Mouse (Mus musculus): ENCODE measurements at regions not wholly inside any gene's neighbourhood (a gene's known extent, or its start where the extent isn't known, plus 50 kb on each side); places are given as distances from the start of the nearest gene placed in this dataset.

DNA sequence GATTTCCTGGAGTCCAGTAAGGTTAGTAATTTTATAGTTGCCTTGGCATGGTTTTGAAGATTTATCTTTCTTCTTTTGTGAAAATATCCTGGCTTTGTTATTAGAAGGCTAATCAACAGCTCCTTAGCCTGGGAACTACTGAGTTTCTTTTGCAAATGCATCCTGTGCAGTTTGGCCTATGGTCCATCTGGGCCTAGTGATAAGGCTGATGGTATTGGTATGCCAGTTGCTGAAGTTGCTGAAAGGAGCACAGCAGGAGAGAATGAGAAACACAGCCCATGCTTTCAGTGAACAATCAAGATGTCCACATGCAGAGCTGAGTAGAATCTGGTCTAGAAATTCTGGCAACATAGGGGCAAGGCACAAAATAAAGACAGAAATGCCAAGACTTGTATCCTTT is 105.2 kb upstream of the Col5a2 start:
- H3K27ac ChIP-seq (ENCODE audit: low read depth, low read length), result no peak overlapping the region
- no peaks in the 10 kb centered on the region for H3K4me1 ChIP-seq (replicated peaks; ENCODE audit: control insufficient read depth, insufficient read depth, low read length)
- H3K36me3 ChIP-seq (ENCODE audit: control insufficient read depth, insufficient read depth), result no peaks in the 10 kb centered on the region
- H3K27me3 ChIP-seq (replicated peaks; ENCODE audit: control insufficient read depth, insufficient read depth, low read length), result no peaks in the 10 kb centered on the region
- ATAC-seq, result no peak
- H3K9ac ChIP-seq (ENCODE audit: low read depth, low read length), result no peak overlapping the region
- no peak overlapping the region for H3K4me3 ChIP-seq (ENCODE audit: low read depth, low read length)
- no peak overlapping the region for H3K4me2 ChIP-seq (replicated peaks; ENCODE audit: low read depth)
- no peaks in the 10 kb centered on the region for H3K9me3 ChIP-seq (ENCODE audit: control insufficient read depth)
- no peak for TF ChIP-seq CTCF (IDR thresholded peaks at IDR 0.05; ENCODE audit: low read depth)

DNA sequence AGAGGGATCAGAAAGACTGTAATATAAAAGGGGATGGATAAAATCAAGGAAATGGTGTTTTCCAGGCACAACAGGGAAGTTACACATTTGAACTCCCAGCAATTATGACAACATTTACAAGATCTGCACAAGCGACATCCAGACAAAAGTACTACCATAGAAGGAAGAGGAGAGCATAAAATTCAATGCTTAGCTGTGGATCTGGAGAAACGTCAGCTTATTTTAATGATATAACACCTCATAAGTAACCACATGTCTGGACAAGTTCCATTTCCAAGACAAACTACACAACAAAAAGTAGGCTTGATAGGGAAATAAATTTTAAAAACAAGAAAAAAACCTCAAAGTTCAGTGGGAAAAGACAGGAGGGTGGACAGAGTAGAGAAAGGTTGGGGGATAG is 115.9 kb upstream of the Col5a2 start:
- Histone ChIP-seq H3K4me3 (ENCODE audit: low read depth, low read length) (no peak overlapping the region), H3K27ac (ENCODE audit: low read depth, low read length) (no peak overlapping the region), H3K9me3 (ENCODE audit: control insufficient read depth) (no peaks in the 10 kb centered on the region), H3K36me3 (ENCODE audit: control insufficient read depth, insufficient read depth) (no peaks in the 10 kb centered on the region), H3K4me2 (replicated peaks; ENCODE audit: low read depth) (no peak overlapping the region), H3K27me3 (replicated peaks; ENCODE audit: control insufficient read depth, insufficient read depth, low read length) (no peaks in the 10 kb centered on the region), H3K4me1 (replicated peaks; ENCODE audit: control insufficient read depth, insufficient read depth, low read length) (no peaks in the 10 kb centered on the region), H3K9ac (ENCODE audit: low read depth, low read length) (no peak overlapping the region)
- WGBS, result 83% methylated on average over 2 of the region's 2 CpGs
- TF ChIP-seq CTCF (IDR thresholded peaks at IDR 0.05; ENCODE audit: low read depth), result no peak
- ATAC-seq, result no peak

DNA sequence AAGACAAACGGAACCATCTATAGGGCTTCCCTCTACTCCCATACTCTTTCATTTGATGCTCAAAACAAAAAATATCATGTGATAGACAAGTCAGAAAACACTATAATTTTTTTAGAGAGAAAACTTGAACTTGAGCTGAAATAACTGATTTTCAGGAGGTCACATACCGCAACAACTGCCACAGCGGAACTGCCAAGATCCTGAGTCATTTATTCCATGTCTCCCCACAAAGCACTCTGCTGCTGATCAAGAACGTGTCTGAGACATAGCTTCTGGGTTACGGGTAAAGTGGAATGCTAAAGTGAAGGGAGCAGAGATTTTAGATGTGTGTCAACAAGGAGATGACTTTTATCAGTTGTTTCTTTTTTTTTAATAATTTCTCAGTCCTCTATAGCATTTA is 122.8 kb upstream of the Col5a2 start:
- H3K36me3 ChIP-seq (ENCODE audit: control insufficient read depth, insufficient read depth), result no peaks in the 10 kb centered on the region
- H3K4me2 ChIP-seq (replicated peaks; ENCODE audit: low read depth), result no peak overlapping the region
- WGBS, result 83% methylated on average over 5 of the region's 5 CpGs
- no peaks in the 10 kb centered on the region for H3K9me3 ChIP-seq (ENCODE audit: control insufficient read depth)
- no peaks in the 10 kb centered on the region for H3K27me3 ChIP-seq (replicated peaks; ENCODE audit: control insufficient read depth, insufficient read depth, low read length)
- H3K27ac ChIP-seq (ENCODE audit: low read depth, low read length), result no peak overlapping the region
- no peaks in the 10 kb centered on the region for H3K4me1 ChIP-seq (replicated peaks; ENCODE audit: control insufficient read depth, insufficient read depth, low read length)
- no peak for TF ChIP-seq CTCF (IDR thresholded peaks at IDR 0.05; ENCODE audit: low read depth)
- no peak overlapping the region for H3K4me3 ChIP-seq (ENCODE audit: low read depth, low read length)
- ATAC-seq, result no peak
- no peak overlapping the region for H3K9ac ChIP-seq (ENCODE audit: low read depth, low read length)

- no peaks in the 10 kb centered on the region for H3K9me3 ChIP-seq (ENCODE audit: control insufficient read depth)
- H3K27ac ChIP-seq (ENCODE audit: low read depth, low read length), result no peak overlapping the region
- H3K9ac ChIP-seq (ENCODE audit: low read depth, low read length), result no peak overlapping the region
- no peaks in the 10 kb centered on the region for H3K27me3 ChIP-seq (replicated peaks; ENCODE audit: control insufficient read depth, insufficient read depth, low read length)
- H3K4me1 ChIP-seq (replicated peaks; ENCODE audit: control insufficient read depth, insufficient read depth, low read length), result no peaks in the 10 kb centered on the region
- H3K4me3 ChIP-seq (ENCODE audit: low read depth, low read length), result no peak overlapping the region
- TF ChIP-seq CTCF (IDR thresholded peaks at IDR 0.05; ENCODE audit: low read depth), result no peak
- no peak for ATAC-seq
- WGBS, result 61% methylated on average over 2 of the region's 2 CpGs
- H3K4me2 ChIP-seq (replicated peaks; ENCODE audit: low read depth), result no peak overlapping the region
- H3K36me3 ChIP-seq (ENCODE audit: control insufficient read depth, insufficient read depth), result no peaks in the 10 kb centered on the region
Observed at GRCm38 (mm10) chr1:45626733-45627132, 123.7 kb upstream of the Col5a2 start.

GRCm38 (mm10) chr1:45627840-45628239 is 124.8 kb upstream of the Col5a2 start:
- Histone ChIP-seq H3K36me3 (ENCODE audit: control insufficient read depth, insufficient read depth) (no peaks in the 10 kb centered on the region), H3K4me2 (replicated peaks; ENCODE audit: low read depth) (no peak overlapping the region), H3K27me3 (replicated peaks; ENCODE audit: control insufficient read depth, insufficient read depth, low read length) (no peaks in the 10 kb centered on the region), H3K9ac (ENCODE audit: low read depth, low read length) (no peak overlapping the region), H3K4me1 (replicated peaks; ENCODE audit: control insufficient read depth, insufficient read depth, low read length) (no peaks in the 10 kb centered on the region), H3K9me3 (ENCODE audit: control insufficient read depth) (no peaks in the 10 kb centered on the region), H3K4me3 (ENCODE audit: low read depth, low read length) (no peak overlapping the region), H3K27ac (ENCODE audit: low read depth, low read length) (no peak overlapping the region)
- 0 out of 2 replicates have a peak, but pooled peaks have one; percentile 45 for ATAC-seq
- WGBS, result 11% methylated on average over 2 of the region's 2 CpGs
- TF ChIP-seq CTCF (IDR thresholded peaks at IDR 0.05; ENCODE audit: low read depth), result peak; percentile 75

DNA sequence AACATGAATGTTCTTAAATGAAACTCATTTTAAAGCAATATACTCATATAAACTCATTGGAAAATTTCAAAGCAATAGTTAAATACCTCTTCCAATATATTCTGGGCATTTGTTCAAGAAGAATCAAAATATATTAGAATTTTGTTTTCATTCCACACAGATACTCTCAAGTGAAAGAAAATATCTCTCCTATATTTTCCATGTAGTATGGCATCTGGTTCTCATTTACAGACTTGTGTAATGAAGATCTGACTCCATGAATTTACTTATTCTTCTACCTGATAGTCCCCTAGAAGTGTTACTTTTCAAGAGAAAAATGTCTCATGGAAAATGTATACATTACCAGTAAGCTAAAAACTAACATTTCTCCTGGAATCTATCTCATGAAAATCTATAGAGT is 144.2 kb upstream of the Col5a2 start:
- ATAC-seq, result no peak
- no peak overlapping the region for H3K4me2 ChIP-seq (replicated peaks; ENCODE audit: low read depth)
- H3K4me1 ChIP-seq (replicated peaks; ENCODE audit: control insufficient read depth, insufficient read depth, low read length), result no peaks in the 10 kb centered on the region

DNA sequence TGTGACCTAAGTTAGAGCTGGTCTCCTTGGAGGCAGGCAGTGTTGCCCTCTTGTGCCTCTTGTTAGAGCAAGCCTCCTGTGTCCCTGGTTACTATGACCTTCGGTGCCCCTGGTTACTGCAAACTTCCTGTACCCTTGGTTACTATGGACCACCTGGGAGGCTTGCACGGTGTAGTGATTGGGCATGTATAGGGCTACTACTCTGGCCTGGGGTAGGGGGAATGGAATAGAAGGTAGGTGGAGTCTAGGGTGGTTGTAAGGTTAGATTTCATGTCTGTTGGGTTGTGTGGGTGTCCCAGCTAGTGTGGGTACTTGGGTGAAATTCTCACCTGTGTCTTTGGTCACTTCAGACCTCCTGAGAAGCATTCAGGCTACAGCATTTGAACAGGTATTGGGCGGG is 141.7 kb upstream of the Wdr75 start:
- Histone ChIP-seq H3K36me3 (ENCODE audit: control insufficient read depth, insufficient read depth) (no peaks in the 10 kb centered on the region), H3K4me2 (replicated peaks; ENCODE audit: low read depth) (no peak overlapping the region), H3K27ac (ENCODE audit: low read depth, low read length) (no peak overlapping the region), H3K9ac (ENCODE audit: low read depth, low read length) (no peak overlapping the region), H3K4me1 (replicated peaks; ENCODE audit: control insufficient read depth, insufficient read depth, low read length) (no peaks in the 10 kb centered on the region), H3K9me3 (ENCODE audit: control insufficient read depth) (no peaks in the 10 kb centered on the region), H3K4me3 (ENCODE audit: low read depth, low read length) (no peak overlapping the region), H3K27me3 (replicated peaks; ENCODE audit: control insufficient read depth, insufficient read depth, low read length) (no peaks in the 10 kb centered on the region)
- ATAC-seq, result no peak
- WGBS, result 81% methylated on average over 3 of the region's 3 CpGs
- TF ChIP-seq CTCF (IDR thresholded peaks at IDR 0.05; ENCODE audit: low read depth), result no peak

More for the DNA sequence above, 144.2 kb upstream of the Col5a2 start:
- H3K9me3 ChIP-seq (ENCODE audit: control insufficient read depth), result no peaks in the 10 kb centered on the region
- H3K9ac ChIP-seq (ENCODE audit: low read depth, low read length), result no peak overlapping the region
- H3K27ac ChIP-seq (ENCODE audit: low read depth, low read length), result no peak overlapping the region
- no peaks in the 10 kb centered on the region for H3K27me3 ChIP-seq (replicated peaks; ENCODE audit: control insufficient read depth, insufficient read depth, low read length)
- H3K36me3 ChIP-seq (ENCODE audit: control insufficient read depth, insufficient read depth), result no peaks in the 10 kb centered on the region
- TF ChIP-seq CTCF (IDR thresholded peaks at IDR 0.05; ENCODE audit: low read depth), result no peak
- no peak overlapping the region for H3K4me3 ChIP-seq (ENCODE audit: low read depth, low read length)
